Mouse (Mus musculus): ENCODE measurements around the gene Arhgap30. TPM values are rescaled to one million over a fixed set of nuclear protein-coding genes. Genes with fewer than 3 reads are reported as not detected.
A peak's percentile ranks its signal among the peaks of the same experiment; 100 is the strongest.

Gene Arhgap30
- polyA plus RNA-seq, 1 experiment from 2014 or later, result 1.3 TPM

DNA sequence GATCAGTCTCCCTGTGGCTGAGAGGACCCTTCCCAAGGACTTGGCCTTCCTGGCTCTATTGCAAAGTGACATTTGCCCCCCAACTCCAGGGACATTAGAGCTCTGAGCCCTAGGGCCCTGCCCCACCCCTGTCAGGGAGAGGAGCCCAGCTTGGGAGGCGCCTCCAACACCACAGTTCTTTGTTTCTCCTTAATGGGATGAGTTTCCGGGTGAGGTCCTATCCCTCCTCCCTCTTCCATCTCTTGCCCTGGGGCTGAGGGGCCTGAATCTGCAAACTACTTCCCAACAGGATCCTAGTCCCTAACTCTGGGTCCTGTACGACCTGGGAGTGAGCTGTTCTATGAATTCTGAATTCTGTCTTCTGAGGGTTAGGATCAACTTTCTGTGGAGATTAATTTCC, 15.9 kb upstream of the Arhgap30 start:
- ATAC-seq, result no peak
- no peak for TF ChIP-seq CTCF (IDR thresholded peaks at IDR 0.05; ENCODE audit: low read depth)
- Histone ChIP-seq H3K27me3 (replicated peaks; ENCODE audit: control insufficient read depth, insufficient read depth, low read length) (no peaks in the 10 kb centered on the region), H3K36me3 (ENCODE audit: control insufficient read depth, insufficient read depth) (no peaks in the 10 kb centered on the region), H3K4me2 (replicated peaks; ENCODE audit: low read depth) (no peak overlapping the region), H3K4me3 (ENCODE audit: low read depth, low read length) (no peak overlapping the region), H3K4me1 (replicated peaks; ENCODE audit: control insufficient read depth, insufficient read depth, low read length) (peaks cover 4% of the 10 kb centered on the region; the same call in 1 of the 2 replicates), H3K9me3 (ENCODE audit: control insufficient read depth) (no peaks in the 10 kb centered on the region), H3K9ac (ENCODE audit: low read depth, low read length) (no peak overlapping the region), H3K27ac (ENCODE audit: low read depth, low read length) (no peak overlapping the region)
- WGBS, result 58% methylated on average over 3 of the region's 3 CpGs

DNA sequence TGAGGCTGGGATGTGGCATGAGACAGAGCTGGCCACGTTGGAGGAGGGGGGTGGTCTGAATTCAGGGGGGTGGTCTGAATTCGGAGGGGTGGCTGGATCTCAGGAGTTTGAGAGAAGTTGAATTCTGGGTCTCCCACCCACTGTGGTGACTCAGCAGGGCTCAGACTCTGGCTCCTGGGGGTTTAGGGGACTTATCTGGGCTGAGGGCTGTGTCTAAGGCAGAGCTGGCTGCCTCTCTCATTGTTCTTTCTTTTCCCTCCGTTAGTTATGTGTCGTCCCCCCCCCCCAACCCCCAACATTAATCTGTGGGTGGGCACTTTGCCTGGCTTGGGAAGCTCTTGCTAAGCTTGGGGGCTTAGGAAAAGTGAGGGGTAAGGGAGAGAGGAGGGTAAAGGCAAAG, 14.8 kb upstream of the Arhgap30 start:
- Histone ChIP-seq H3K9me3 (ENCODE audit: control insufficient read depth) (no peaks in the 10 kb centered on the region), H3K9ac (ENCODE audit: low read depth, low read length) (no peak overlapping the region), H3K27me3 (replicated peaks; ENCODE audit: control insufficient read depth, insufficient read depth, low read length) (no peaks in the 10 kb centered on the region), H3K27ac (ENCODE audit: low read depth, low read length) (no peak overlapping the region), H3K36me3 (ENCODE audit: control insufficient read depth, insufficient read depth) (no peaks in the 10 kb centered on the region), H3K4me1 (replicated peaks; ENCODE audit: control insufficient read depth, insufficient read depth, low read length) (peaks cover 4% of the 10 kb centered on the region; the same call in 1 of the 2 replicates), H3K4me2 (replicated peaks; ENCODE audit: low read depth) (no peak overlapping the region), H3K4me3 (ENCODE audit: low read depth, low read length) (no peak overlapping the region)
- 10% methylated on average over 3 of the region's 4 CpGs for WGBS
- ATAC-seq, result no peak
- TF ChIP-seq CTCF (IDR thresholded peaks at IDR 0.05; ENCODE audit: low read depth), result no peak

DNA sequence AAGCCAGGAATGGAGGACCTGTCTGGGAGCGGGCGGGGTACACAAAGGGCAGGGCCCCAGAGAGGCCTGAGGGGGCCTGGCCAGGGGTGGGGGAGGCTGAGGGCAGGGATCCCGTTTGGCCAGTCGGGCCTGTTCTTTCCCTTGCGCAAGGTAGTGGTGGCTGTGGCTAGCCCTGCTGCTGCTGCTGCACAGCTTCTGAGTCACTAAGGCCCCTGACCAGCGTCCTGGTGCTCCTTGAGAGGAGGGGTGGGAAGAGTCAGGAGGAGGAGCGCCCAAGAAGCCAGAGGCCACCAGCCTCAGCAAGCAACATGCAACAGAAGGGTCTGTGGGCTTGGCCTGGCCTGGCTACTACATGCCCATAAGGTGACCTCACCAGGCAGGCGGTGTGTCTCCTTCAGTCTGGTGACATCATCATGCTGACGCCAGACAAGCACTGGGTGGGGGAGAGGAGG, 13.1 kb upstream of the Arhgap30 start:
- Histone ChIP-seq H3K36me3 (ENCODE audit: control insufficient read depth, insufficient read depth) (no peaks in the 10 kb centered on the region), H3K4me3 (ENCODE audit: low read depth, low read length) (no peak overlapping the region), H3K9ac (ENCODE audit: low read depth, low read length) (no peak overlapping the region), H3K27me3 (replicated peaks; ENCODE audit: control insufficient read depth, insufficient read depth, low read length) (peaks cover 3% of the 10 kb centered on the region; the same call in 1 of the 2 replicates), H3K4me1 (replicated peaks; ENCODE audit: control insufficient read depth, insufficient read depth, low read length) (peaks cover 9% of the 10 kb centered on the region; the same call in 1 of the 2 replicates), H3K4me2 (replicated peaks; ENCODE audit: low read depth) (0 out of 2 replicates have a peak overlapping the region, but pooled peaks have one; percentile 10), H3K27ac (ENCODE audit: low read depth, low read length) (no peak overlapping the region), H3K9me3 (ENCODE audit: control insufficient read depth) (no peaks in the 10 kb centered on the region)
- 28% methylated on average over 9 of the region's 9 CpGs for WGBS
- no peak for TF ChIP-seq CTCF (IDR thresholded peaks at IDR 0.05; ENCODE audit: low read depth)
- ATAC-seq, result peak; percentile 76

DNA sequence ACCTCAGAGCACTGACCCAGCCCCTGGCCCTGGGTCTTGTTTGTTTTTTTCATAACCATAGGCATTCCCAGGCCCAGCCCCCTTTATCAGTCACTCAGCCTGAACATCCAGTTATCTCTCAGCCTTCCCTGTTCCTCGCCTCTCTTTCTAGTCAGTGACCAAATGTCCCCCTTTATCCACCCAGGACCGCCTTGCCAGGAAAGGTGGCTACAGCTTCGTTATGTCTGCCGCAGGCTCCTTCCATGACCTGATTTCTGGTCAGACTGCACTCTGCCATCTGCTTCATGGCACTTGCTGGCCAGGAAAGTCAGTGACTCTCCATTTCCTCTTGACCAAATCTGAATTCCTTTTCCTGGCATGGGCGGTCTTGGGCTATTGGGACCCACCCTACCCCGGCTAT, 10.5 kb upstream of the Arhgap30 start:
- Histone ChIP-seq H3K4me1 (replicated peaks; ENCODE audit: control insufficient read depth, insufficient read depth, low read length) (peaks cover 9% of the 10 kb centered on the region; the same call in 1 of the 2 replicates), H3K4me3 (ENCODE audit: low read depth, low read length) (no peak overlapping the region), H3K9ac (ENCODE audit: low read depth, low read length) (no peak overlapping the region), H3K27me3 (replicated peaks; ENCODE audit: control insufficient read depth, insufficient read depth, low read length) (peaks cover 5% of the 10 kb centered on the region; the same call in 1 of the 2 replicates), H3K4me2 (replicated peaks; ENCODE audit: low read depth) (no peak overlapping the region), H3K9me3 (ENCODE audit: control insufficient read depth) (no peaks in the 10 kb centered on the region), H3K36me3 (ENCODE audit: control insufficient read depth, insufficient read depth) (no peaks in the 10 kb centered on the region), H3K27ac (ENCODE audit: low read depth, low read length) (no peak overlapping the region)
- no peak for TF ChIP-seq CTCF (IDR thresholded peaks at IDR 0.05; ENCODE audit: low read depth)
- 82% methylated on average over 6 of the region's 6 CpGs for WGBS
- no peak for ATAC-seq

DNA sequence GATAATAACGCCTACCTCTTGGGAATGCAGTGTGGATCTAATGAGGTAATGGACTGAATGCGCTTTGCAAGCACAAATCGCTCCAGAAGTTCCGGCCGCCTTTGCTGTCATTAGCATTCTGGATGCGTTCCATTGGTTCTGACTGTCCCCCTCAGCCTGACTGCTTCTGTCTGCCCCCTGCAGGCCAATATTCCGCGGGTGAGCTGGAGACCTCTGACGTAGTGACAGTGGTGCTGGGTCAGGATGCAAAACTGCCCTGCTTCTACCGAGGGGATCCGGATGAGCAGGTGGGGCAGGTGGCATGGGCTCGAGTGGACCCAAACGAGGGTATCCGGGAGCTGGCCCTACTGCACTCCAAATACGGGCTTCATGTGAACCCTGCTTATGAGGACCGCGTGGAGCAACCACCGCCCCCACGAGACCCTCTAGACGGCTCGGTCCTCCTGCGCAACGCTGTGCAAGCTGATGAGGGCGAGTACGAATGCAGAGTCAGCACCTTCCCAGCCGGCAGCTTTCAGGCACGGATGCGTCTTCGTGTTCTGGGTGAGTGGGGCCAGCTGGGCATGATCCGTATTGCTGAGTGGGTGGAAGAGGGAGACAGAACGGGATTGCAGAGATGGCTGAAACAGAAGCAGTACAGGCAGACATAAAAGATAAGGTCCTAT, 8.7 kb upstream of the Arhgap30 start:
- Histone ChIP-seq H3K27ac (ENCODE audit: low read depth, low read length) (no peak overlapping the region), H3K4me2 (replicated peaks; ENCODE audit: low read depth) (peak overlapping the region; percentile 51), H3K27me3 (replicated peaks; ENCODE audit: control insufficient read depth, insufficient read depth, low read length) (peaks cover 5% of the 10 kb centered on the region; the same call in 1 of the 2 replicates), H3K9me3 (ENCODE audit: control insufficient read depth) (no peaks in the 10 kb centered on the region), H3K36me3 (ENCODE audit: control insufficient read depth, insufficient read depth) (no peaks in the 10 kb centered on the region), H3K9ac (ENCODE audit: low read depth, low read length) (no peak overlapping the region), H3K4me1 (replicated peaks; ENCODE audit: control insufficient read depth, insufficient read depth, low read length) (peaks cover 9% of the 10 kb centered on the region; the same call in 1 of the 2 replicates), H3K4me3 (ENCODE audit: low read depth, low read length) (no peak overlapping the region)
- WGBS, result 9% methylated on average over 31 of the region's 31 CpGs
- peak; percentile 87 for TF ChIP-seq CTCF (IDR thresholded peaks at IDR 0.05; ENCODE audit: low read depth)
- ATAC-seq, result peak; percentile 20; the same call in 1 of the 2 replicates

DNA sequence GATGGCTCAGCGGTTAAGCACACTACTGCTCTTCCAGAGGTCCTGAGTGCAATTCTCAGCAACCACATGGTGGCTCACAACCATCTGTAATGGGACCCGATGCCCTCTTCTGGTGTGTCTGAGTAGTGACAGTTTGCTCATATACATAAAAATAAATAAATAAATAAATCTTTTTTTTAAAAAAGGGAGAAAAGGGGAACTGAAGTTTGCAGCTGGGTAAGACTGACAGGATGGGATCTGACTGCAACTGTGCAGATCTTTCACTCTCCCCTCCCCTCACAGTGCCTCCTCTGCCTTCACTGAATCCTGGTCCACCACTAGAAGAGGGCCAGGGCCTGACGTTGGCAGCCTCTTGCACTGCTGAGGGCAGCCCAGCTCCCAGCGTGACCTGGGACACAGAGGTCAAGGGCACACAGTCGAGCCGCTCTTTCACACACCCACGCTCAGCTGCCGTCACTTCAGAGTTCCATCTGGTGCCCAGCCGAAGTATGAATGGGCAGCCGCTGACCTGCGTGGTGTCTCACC, 6.6 kb upstream of the Arhgap30 start:
- H3K9ac ChIP-seq (ENCODE audit: low read depth, low read length), result no peak overlapping the region
- no peak overlapping the region for H3K4me3 ChIP-seq (ENCODE audit: low read depth, low read length)
- H3K4me2 ChIP-seq (replicated peaks; ENCODE audit: low read depth), result no peak overlapping the region
- no peak for ATAC-seq
- no peaks in the 10 kb centered on the region for H3K9me3 ChIP-seq (ENCODE audit: control insufficient read depth)
- H3K27me3 ChIP-seq (replicated peaks; ENCODE audit: control insufficient read depth, insufficient read depth, low read length), result peaks cover 5% of the 10 kb centered on the region; the same call in 1 of the 2 replicates
- H3K4me1 ChIP-seq (replicated peaks; ENCODE audit: control insufficient read depth, insufficient read depth, low read length), result peaks cover 5% of the 10 kb centered on the region; the same call in 1 of the 2 replicates
- no peak for TF ChIP-seq CTCF (IDR thresholded peaks at IDR 0.05; ENCODE audit: low read depth)
- no peaks in the 10 kb centered on the region for H3K36me3 ChIP-seq (ENCODE audit: control insufficient read depth, insufficient read depth)
- WGBS, result 87% methylated on average over 11 of the region's 11 CpGs
- H3K27ac ChIP-seq (ENCODE audit: low read depth, low read length), result no peak overlapping the region
